Comparison of ENCODE assay signal across 26 mouse cellular contexts in the genomic region with DNA sequence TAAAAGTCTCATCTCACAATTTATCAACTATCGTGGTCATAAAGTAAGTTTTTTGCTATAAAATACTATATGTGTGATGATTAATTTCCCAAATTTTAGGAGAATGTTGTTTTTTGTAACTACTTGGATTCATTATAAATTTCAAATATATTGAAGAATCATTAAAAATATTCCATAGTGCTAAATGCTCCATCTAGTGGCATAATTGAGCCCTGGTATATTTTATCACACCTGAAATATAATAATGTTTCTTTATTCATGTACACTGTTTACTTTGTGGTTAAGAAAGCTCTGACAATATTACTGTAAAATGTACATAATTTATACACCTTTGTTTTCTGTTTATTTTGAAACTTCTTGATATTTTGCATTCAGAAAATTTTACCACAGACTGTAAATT.
DNase-seq lines count a peak whose midpoint lies in the region; ATAC-seq and TF ChIP-seq lines count a peak whose summit lies in the region.
"Had no signal": no experiment of that assay in that cellular context is flagged by ENCODE, and none has a peak within 500 bp of the region (broad histone marks: within the 10 kb centered on the region; RNA-seq: fewer than 3 reads in every experiment).

No protein-coding gene starts in this region.

- H3K4me3 ChIP-seq in hindbrain, postnatal 0 days (ENCODE audit: low read length): no peak overlapping the region
- H3K4me3 ChIP-seq in hindbrain, embryonic 12.5 days: no peak overlapping the region
- H3K4me3 ChIP-seq in left cerebral cortex, adult 2 months: no peak overlapping the region
- H3K4me3 ChIP-seq in midbrain, postnatal 0 days (ENCODE audit: low read depth, low read length): no peak overlapping the region
- no peak overlapping the region for H3K4me3 ChIP-seq in midbrain, embryonic 11.5 days (ENCODE audit: low read depth, low read length)
- H3K4me3 ChIP-seq: forebrain, embryonic 10.5 days; forebrain, embryonic 13.5 days; heart, embryonic 12.5 days; heart, embryonic 15.5 days; hindbrain, embryonic 10.5 days had no signal

- peak; percentile 35 for TF ChIP-seq CTCF in hindbrain, postnatal 0 days (IDR thresholded peaks at IDR 0.05; ENCODE audit: low read depth)
- TF ChIP-seq CTCF in left cerebral cortex, adult 2 months (IDR thresholded peaks at IDR 0.05): peak; percentile 58
- TF ChIP-seq CTCF in midbrain, postnatal 0 days (IDR thresholded peaks at IDR 0.05): peak; percentile 63

- no peak overlapping the region for H3K9ac ChIP-seq in hindbrain, postnatal 0 days (replicated peaks; ENCODE audit: low read length)
- H3K9ac ChIP-seq in hindbrain, embryonic 12.5 days: no peak overlapping the region
- no peak overlapping the region for H3K9ac ChIP-seq in midbrain, postnatal 0 days (replicated peaks; ENCODE audit: low read length, poor library complexity, severe bottlenecking)
- no peak overlapping the region for H3K9ac ChIP-seq in midbrain, embryonic 11.5 days (ENCODE audit: low read length)
- H3K9ac ChIP-seq: forebrain, embryonic 13.5 days; heart, embryonic 12.5 days; heart, embryonic 15.5 days; hindbrain, embryonic 14.5 days had no signal

- no peak overlapping the region for H3K27ac ChIP-seq in hindbrain, postnatal 0 days
- H3K27ac ChIP-seq in hindbrain, embryonic 12.5 days: no peak overlapping the region
- H3K27ac ChIP-seq in left cerebral cortex, adult 2 months: no peak overlapping the region
- H3K27ac ChIP-seq in midbrain, postnatal 0 days (ENCODE audit: low read depth, low read length): no peak overlapping the region
- H3K27ac ChIP-seq in midbrain, embryonic 11.5 days (ENCODE audit: low read depth, low read length): no peak overlapping the region
- H3K27ac ChIP-seq: forebrain, embryonic 10.5 days; forebrain, embryonic 13.5 days; heart, embryonic 15.5 days; hindbrain, embryonic 10.5 days; hindbrain, embryonic 14.5 days had no signal

- H3K4me1 ChIP-seq in hindbrain, postnatal 0 days (ENCODE audit: insufficient read depth, low read length): no peaks in the 10 kb centered on the region
- H3K4me1 ChIP-seq in hindbrain, embryonic 12.5 days: no peaks in the 10 kb centered on the region
- H3K4me1 ChIP-seq in midbrain, postnatal 0 days (ENCODE audit: insufficient read depth, low read length): no peaks in the 10 kb centered on the region
- no peaks in the 10 kb centered on the region for H3K4me1 ChIP-seq in midbrain, embryonic 11.5 days (ENCODE audit: control insufficient read depth, insufficient read depth, low read length)
- H3K4me1 ChIP-seq: forebrain, embryonic 10.5 days; forebrain, embryonic 13.5 days; heart, embryonic 12.5 days; heart, embryonic 15.5 days; hindbrain, embryonic 10.5 days had no signal

- DNase-seq in hindbrain, postnatal 0 days (ENCODE audit: low spot score): peak; percentile 22
- DNase-seq in left cerebral cortex, adult 2 months (ENCODE audit: extremely low spot score in 1 of 2, low spot score in 2 of 2): no peak
- DNase-seq in left cerebral cortex, postnatal 14 days (ENCODE audit: low spot score in 2 of 2): no peak
- no peak for DNase-seq in midbrain, postnatal 0 days (ENCODE audit: low spot score)
- no peak for DNase-seq in midbrain, embryonic 11.5 days (ENCODE audit: low spot score, missing footprints)
- no peak for DNase-seq in ovary, postnatal 14 days (ENCODE audit: low spot score)
- DNase-seq: adrenal gland, adult 8-10 months; adrenal gland, postnatal 25 days; B cell, adult 2 months; cerebellum, adult 18-20 months; cerebellum, adult 9-10 months; cerebellum, postnatal 14 days; gastrocnemius, postnatal 25 days; heart, adult 18-20 months; heart, postnatal 10 days; heart, postnatal 36 days had no signal

- intact Hi-C loops in left cerebral cortex, adult 2 months (cut with DNase I): no loop called here
- intact Hi-C loops in left cerebral cortex, postnatal 14 days (cut with DNase I): no loop called here

- no peak for ATAC-seq in hindbrain, postnatal 0 days
- ATAC-seq in hindbrain, embryonic 12.5 days (ENCODE audit: low FRiP score): no peak
- ATAC-seq in midbrain, postnatal 0 days (ENCODE audit: low FRiP score): no peak
- ATAC-seq in midbrain, embryonic 11.5 days (ENCODE audit: low FRiP score): no peak
- ATAC-seq: activated CD4-positive, CD25-positive, alpha-beta regulatory T cell, adult 4 months; forebrain, embryonic 13.5 days had no signal

- no peaks in the 10 kb centered on the region for H3K9me3 ChIP-seq in hindbrain, postnatal 0 days (ENCODE audit: low read length)
- H3K9me3 ChIP-seq in hindbrain, embryonic 12.5 days (replicated peaks): no peaks in the 10 kb centered on the region
- no peaks in the 10 kb centered on the region for H3K9me3 ChIP-seq in midbrain, postnatal 0 days (ENCODE audit: low read length)
- H3K9me3 ChIP-seq in midbrain, embryonic 11.5 days (ENCODE audit: control insufficient read depth, low read length): no peaks in the 10 kb centered on the region
- H3K9me3 ChIP-seq: forebrain, embryonic 10.5 days; forebrain, embryonic 13.5 days; G1E; heart, embryonic 12.5 days; heart, embryonic 15.5 days; hindbrain, embryonic 10.5 days had no signal

- no peaks in the 10 kb centered on the region for H3K36me3 ChIP-seq in hindbrain, postnatal 0 days (ENCODE audit: insufficient read depth, low read length)
- no peaks in the 10 kb centered on the region for H3K36me3 ChIP-seq in hindbrain, embryonic 12.5 days
- H3K36me3 ChIP-seq in midbrain, postnatal 0 days (ENCODE audit: insufficient read depth, low read length): no peaks in the 10 kb centered on the region
- no peaks in the 10 kb centered on the region for H3K36me3 ChIP-seq in midbrain, embryonic 11.5 days (ENCODE audit: control insufficient read depth, insufficient read depth, low read length)
- H3K36me3 ChIP-seq: forebrain, embryonic 10.5 days; G1E; heart, embryonic 12.5 days; heart, embryonic 15.5 days; hindbrain, embryonic 10.5 days had no signal

- WGBS in hindbrain, postnatal 0 days: 92% methylated on average over 1 of the region's 1 CpGs
- 90% methylated on average over 1 of the region's 1 CpGs for WGBS in hindbrain, embryonic 12.5 days
- 86% methylated on average over 1 of the region's 1 CpGs for WGBS in midbrain, postnatal 0 days
- WGBS in midbrain, embryonic 11.5 days: 85% methylated on average over 1 of the region's 1 CpGs

- H3K4me2 ChIP-seq in hindbrain, postnatal 0 days (ENCODE audit: low read depth, low read length): no peak overlapping the region
- no peak overlapping the region for H3K4me2 ChIP-seq in hindbrain, embryonic 12.5 days (replicated peaks)
- no peak overlapping the region for H3K4me2 ChIP-seq in midbrain, postnatal 0 days (ENCODE audit: low read depth, low read length, poor library complexity, severe bottlenecking)
- H3K4me2 ChIP-seq in midbrain, embryonic 11.5 days: no peak overlapping the region
- H3K4me2 ChIP-seq: forebrain, embryonic 13.5 days; heart, embryonic 12.5 days; heart, embryonic 15.5 days; hindbrain, embryonic 14.5 days had no signal

- H3K27me3 ChIP-seq in hindbrain, postnatal 0 days (ENCODE audit: insufficient read depth, low read length): no peaks in the 10 kb centered on the region
- no peaks in the 10 kb centered on the region for H3K27me3 ChIP-seq in hindbrain, embryonic 12.5 days
- no peaks in the 10 kb centered on the region for H3K27me3 ChIP-seq in midbrain, postnatal 0 days (ENCODE audit: insufficient read depth, low read length)
- H3K27me3 ChIP-seq in midbrain, embryonic 11.5 days (ENCODE audit: control insufficient read depth, insufficient read depth, low read length): no peaks in the 10 kb centered on the region
- H3K27me3 ChIP-seq: CH12.LX; forebrain, embryonic 13.5 days; heart, embryonic 12.5 days; heart, embryonic 15.5 days had no signal
